Mouse (Mus musculus) liver, embryonic 15.5 days (tissue): ENCODE data around the gene Ppp1r37. TPM values are rescaled to one million over a fixed set of nuclear protein-coding genes. Genes with fewer than 3 reads are reported as not detected.
"Not testable (repeated sequence)": the region's sequence is repeated elsewhere in the genome, so short reads cannot be mapped to it uniquely, and the experiment has no call there.

Experiments used
- ATAC-seq: fragments of 200-750 bp; cut with Nextera tagmentation; 2 replicates; pipeline ENCODE4 v1.8.0; 2017; ENCODE audit warnings: moderate number of reproducible peaks, mild to moderate bottlenecking, moderate library complexity; ENCODE audit not compliant: insufficient read depth
- H3K27ac ChIP-seq: fragments of 300-500 bp; sonication (generic); replicated peaks from 2 replicates; pipeline ENCODE4 v1.5.1; 2015; ENCODE audit warnings: mild to moderate bottlenecking, inconsistent platforms
- H3K27me3 ChIP-seq: fragments of 300-500 bp; sonication (generic); 2 replicates; pipeline ENCODE4 v1.6.1; 2015; ENCODE audit warnings: mild to moderate bottlenecking, inconsistent platforms
- H3K36me3 ChIP-seq: fragments of 300-500 bp; sonication (generic); replicated peaks from 2 replicates; pipeline ENCODE4 v1.6.1; 2015; ENCODE audit warnings: moderate library complexity, mild to moderate bottlenecking, inconsistent platforms
- H3K4me1 ChIP-seq: fragments of 300-500 bp; sonication (generic); replicated peaks from 2 replicates; pipeline ENCODE4 v1.6.1; 2015; ENCODE audit warnings: inconsistent platforms
- H3K4me2 ChIP-seq: fragments of 300-500 bp; sonication (generic); 2 replicates; pipeline ENCODE4 v1.6.1; 2015; ENCODE audit warnings: moderate library complexity, mild to moderate bottlenecking, inconsistent platforms
- H3K4me3 ChIP-seq: fragments of 300-500 bp; sonication (generic); replicated peaks from 2 replicates; pipeline ENCODE4 v1.5.1; 2015; ENCODE audit warnings: mild to moderate bottlenecking, inconsistent platforms
- H3K9ac ChIP-seq: fragments of 300-500 bp; sonication (generic); 2 replicates; pipeline ENCODE4 v1.6.1; 2015; ENCODE audit warnings: moderate library complexity, mild to moderate bottlenecking, inconsistent platforms
- H3K9me3 ChIP-seq: fragments of 300-500 bp; sonication (generic); replicated peaks from 2 replicates; pipeline ENCODE4 v1.6.1; 2016; ENCODE audit warnings: inconsistent platforms
- WGBS: fragments of 180-500 bp; shearing (Covaris S2); methylation state at CpG from one replicate; pipeline ENCODE4 v1.1.7; 2015; ENCODE audit warnings: mixed read lengths; ENCODE audit not compliant: insufficient replicate concordance; 5-methylcytosine and 5-hydroxymethylcytosine counted together
- polyA plus RNA-seq: library from polyadenylated mRNA; unstranded; fragments of >200 nt; fragmentation: Nextera tagmentation; extraction: Ambion mirVana; gene quantifications from 2 replicates; pipeline ENCODE4 v1.2.1, GENCODE M21; 2015

The Ppp1r37 gene
- polyA plus RNA-seq = 10.2 and 15.7 TPM in 2 replicates

- Histone ChIP-seq H3K4me3 (peak within 1 kb of the TSS; percentile 94), H3K9ac (peak within 1 kb of the TSS; percentile 96), H3K27me3 (no peaks in the 10 kb centered on the region), H3K36me3 (peaks cover 41% of the 10 kb centered on the region), H3K9me3 (no peaks in the 10 kb centered on the region), H3K27ac (peak within 1 kb of the TSS; percentile 94), H3K4me1 (peaks cover 76% of the 10 kb centered on the region), H3K4me2 (peak within 1 kb of the TSS; percentile 90)
- ATAC-seq = no peak
- 6% methylated on average over 19 of the region's 19 CpGs for WGBS
These were observed at the start of gene Ppp1r37 for GRCm38 (mm10) chr7:19562643-19563410. Gene Ppp1r37 (minus strand): TSS chr7:19563076.

GRCm38 (mm10) chr7:19610969-19611368 is 48.1 kb upstream of the Ppp1r37 start:
- no peak for ATAC-seq
- Histone ChIP-seq H3K4me1 (no peaks in the 10 kb centered on the region), H3K27me3 (no peaks in the 10 kb centered on the region), H3K36me3 (0 out of 2 replicates have a peak, but pooled peaks cover 3% of the 10 kb centered on the region), H3K9ac (no peak overlapping the region), H3K4me2 (no peak overlapping the region), H3K9me3 (no peaks in the 10 kb centered on the region), H3K27ac (no peak overlapping the region), H3K4me3 (no peak overlapping the region)
- 65% methylated on average over 5 of the region's 5 CpGs for WGBS

GRCm38 (mm10) chr7:19609641-19610332 is 46.9 kb upstream of the Ppp1r37 start:
- ATAC-seq = no peak
- Histone ChIP-seq H3K27ac (no peak overlapping the region), H3K36me3 (0 out of 2 replicates have a peak, but pooled peaks cover 3% of the 10 kb centered on the region), H3K4me3 (no peak overlapping the region), H3K9me3 (no peaks in the 10 kb centered on the region), H3K9ac (no peak overlapping the region), H3K4me2 (no peak overlapping the region), H3K27me3 (no peaks in the 10 kb centered on the region), H3K4me1 (no peaks in the 10 kb centered on the region)
- WGBS = 80% methylated on average over 12 of the region's 12 CpGs

GRCm38 (mm10) chr7:19607291-19607690 is 44.4 kb upstream of the Ppp1r37 start:
- Histone ChIP-seq H3K4me2 (no peak overlapping the region), H3K27me3 (no peaks in the 10 kb centered on the region), H3K36me3 (peaks cover 2% of the 10 kb centered on the region; the same call in 1 of the 2 replicates), H3K4me1 (peaks cover 21% of the 10 kb centered on the region), H3K9ac (no peak overlapping the region), H3K27ac (no peak overlapping the region), H3K4me3 (no peak overlapping the region), H3K9me3 (no peaks in the 10 kb centered on the region)
- 67% methylated on average over 5 of the region's 5 CpGs for WGBS
- no peak for ATAC-seq

GRCm38 (mm10) chr7:19604606-19605214 is 41.8 kb upstream of the Ppp1r37 start:
- 51% methylated on average over 10 of the region's 10 CpGs for WGBS
- not testable (repeated sequence) for H3K27me3 ChIP-seq, H3K9me3 ChIP-seq, H3K9ac ChIP-seq, ATAC-seq
- H3K4me2 ChIP-seq = peak overlapping the region; percentile 88
- peak overlapping the region; percentile 79; the same call in 1 of the 2 replicates for H3K27ac ChIP-seq
- H3K4me3 ChIP-seq = peak overlapping the region; percentile 94
- H3K36me3 ChIP-seq = peaks cover 22% of the 10 kb centered on the region
- H3K4me1 ChIP-seq = peaks cover 34% of the 10 kb centered on the region

- Histone ChIP-seq H3K9ac (peak within 1 kb of the TSS; percentile 96), H3K4me1 (peaks cover 34% of the 10 kb centered on the region), H3K4me3 (peak within 1 kb of the TSS; percentile 94), H3K27ac (peak within 1 kb of the TSS; percentile 79), H3K4me2 (peak within 1 kb of the TSS; percentile 88), H3K36me3 (peaks cover 29% of the 10 kb centered on the region), H3K27me3 (no peaks in the 10 kb centered on the region), H3K9me3 (no peaks in the 10 kb centered on the region)
- ATAC-seq = peak; percentile 90
- WGBS = 1% methylated on average over 57 of the region's 57 CpGs
These were observed 41.2 kb upstream of the Ppp1r37 start, which contains the start of gene Clasrp for GRCm38 (mm10) chr7:19603849-19604605. Gene Clasrp (minus strand): TSS chr7:19604486.

- ATAC-seq = no peak
- Histone ChIP-seq H3K9me3 (no peaks in the 10 kb centered on the region), H3K9ac (peak overlapping the region; percentile 96; the same call in 1 of the 2 replicates), H3K27me3 (no peaks in the 10 kb centered on the region), H3K36me3 (peaks cover 33% of the 10 kb centered on the region), H3K27ac (no peak overlapping the region), H3K4me2 (peak overlapping the region; percentile 88), H3K4me1 (peaks cover 34% of the 10 kb centered on the region), H3K4me3 (peak overlapping the region; percentile 94)
- 67% methylated on average over 12 of the region's 12 CpGs for WGBS
These were observed 40.2 kb upstream of the Ppp1r37 start for GRCm38 (mm10) chr7:19603055-19603454.

GRCm38 (mm10) chr7:19600562-19600961 is 37.7 kb upstream of the Ppp1r37 start:
- Histone ChIP-seq H3K27me3 (no peaks in the 10 kb centered on the region), H3K9me3 (no peaks in the 10 kb centered on the region), H3K36me3 (peaks cover 44% of the 10 kb centered on the region), H3K27ac (no peak overlapping the region), H3K9ac (no peak overlapping the region; the same call in 1 of the 2 replicates), H3K4me2 (no peak overlapping the region), H3K4me3 (no peak overlapping the region), H3K4me1 (peaks cover 34% of the 10 kb centered on the region)
- 62% methylated on average over 5 of the region's 5 CpGs for WGBS
- ATAC-seq = no peak

GRCm38 (mm10) chr7:19593061-19593730 is 30.3 kb upstream of the Ppp1r37 start:
- Histone ChIP-seq H3K9ac (no peak overlapping the region), H3K4me2 (peak overlapping the region; percentile 23; the same call in 1 of the 2 replicates), H3K36me3 (peaks cover 78% of the 10 kb centered on the region), H3K27ac (peak overlapping the region; percentile 45; the same call in 1 of the 2 replicates), H3K9me3 (no peaks in the 10 kb centered on the region), H3K4me3 (no peak overlapping the region), H3K4me1 (peaks cover 29% of the 10 kb centered on the region), H3K27me3 (no peaks in the 10 kb centered on the region)
- peak; percentile 69 for ATAC-seq
- WGBS = 34% methylated on average over 10 of the region's 10 CpGs

- H3K9me3 ChIP-seq = no peaks in the 10 kb centered on the region
- H3K9ac ChIP-seq = no peak overlapping the region
- 48% methylated on average over 3 of the region's 3 CpGs for WGBS
- no peak overlapping the region for H3K27ac ChIP-seq
- peaks cover 29% of the 10 kb centered on the region for H3K4me1 ChIP-seq
- ATAC-seq = peak; percentile 35; the same call in 1 of the 2 replicates
- no peaks in the 10 kb centered on the region for H3K27me3 ChIP-seq
- no peak overlapping the region for H3K4me3 ChIP-seq
- H3K36me3 ChIP-seq = peaks cover 92% of the 10 kb centered on the region
- no peak overlapping the region for H3K4me2 ChIP-seq
These were observed 27.0 kb upstream of the Ppp1r37 start for GRCm38 (mm10) chr7:19589917-19590316.
